Mouse (Mus musculus): Measurements from ENCODE around the gene Crxos. TPM values are rescaled to one million over a fixed set of nuclear protein-coding genes. Genes with fewer than 3 reads are reported as not detected.

The Crxos gene
- polyA plus RNA-seq, 1 experiment, result not detected

GRCm38 (mm10) chr7:15918371-15918770 is 36.0 kb downstream of the Crxos start:
- no peak overlapping the region for H3K4me3 ChIP-seq (ENCODE audit: insufficient read depth, low read length)
- no peak for TF ChIP-seq POLR2A (IDR thresholded peaks at IDR 0.05; ENCODE audit: borderline replicate concordance, low read depth, low read length)
- no peak for TF ChIP-seq CTCF (IDR thresholded peaks at IDR 0.05; ENCODE audit: low read depth, low read length)
- peaks cover 10% of the 10 kb centered on the region for H3K4me1 ChIP-seq (ENCODE audit: control insufficient read depth, insufficient read depth, low read length)
- H3K27ac ChIP-seq (ENCODE audit: insufficient read depth, low read depth, low read length), result no peak overlapping the region

DNA sequence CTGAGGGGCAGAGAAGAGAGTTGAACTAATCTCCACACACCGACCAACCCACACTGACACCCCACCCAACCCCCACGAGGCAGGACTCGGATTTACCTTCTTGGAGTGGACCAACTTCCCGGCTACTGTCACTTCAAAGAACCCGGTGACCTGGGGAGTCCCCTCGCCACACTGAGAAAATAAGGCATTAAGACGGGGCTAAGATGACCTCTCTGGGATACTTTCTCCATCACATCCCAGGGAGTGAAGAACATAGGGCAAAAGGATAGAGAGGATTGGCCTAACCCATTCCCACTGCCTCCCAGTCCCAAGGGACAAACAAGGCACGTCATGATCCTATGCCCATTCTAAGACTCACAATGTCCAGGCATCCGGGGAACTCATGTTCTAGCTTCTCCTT is 37.5 kb downstream of the Crxos start:
- H3K4me3 ChIP-seq (ENCODE audit: insufficient read depth, low read length), result no peak overlapping the region
- TF ChIP-seq CTCF (IDR thresholded peaks at IDR 0.05; ENCODE audit: low read depth, low read length) (no peak), POLR2A (IDR thresholded peaks at IDR 0.05; ENCODE audit: borderline replicate concordance, low read depth, low read length) (no peak)
- H3K4me1 ChIP-seq (ENCODE audit: control insufficient read depth, insufficient read depth, low read length), result peaks cover 10% of the 10 kb centered on the region
- no peak overlapping the region for H3K27ac ChIP-seq (ENCODE audit: insufficient read depth, low read depth, low read length)

DNA sequence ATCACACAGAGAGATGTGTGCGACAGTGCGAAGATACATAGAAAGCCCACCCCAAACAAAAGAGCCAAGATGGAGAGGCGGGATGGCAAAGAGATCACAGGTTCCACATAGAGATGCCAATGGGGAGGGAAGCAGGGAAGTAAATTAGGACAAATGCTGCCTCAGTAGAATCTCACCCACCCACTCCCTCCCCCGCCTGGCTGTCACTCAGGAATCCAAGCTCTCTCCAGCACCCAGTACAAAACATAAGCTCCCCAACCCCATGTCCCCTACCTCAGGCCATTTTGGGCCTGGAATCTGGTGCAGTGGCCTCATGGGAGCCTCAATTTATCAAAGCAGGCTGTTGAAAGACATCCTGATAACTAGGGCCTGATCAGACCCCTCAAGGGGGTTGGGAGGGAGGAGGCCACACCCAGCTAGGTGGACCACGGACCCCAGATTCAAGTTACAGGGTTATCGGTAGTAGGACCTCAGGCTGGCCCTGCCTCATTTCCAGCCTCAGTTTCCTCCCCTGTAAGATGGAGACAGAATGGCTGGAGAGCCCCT is 38.3 kb downstream of the Crxos start:
- Histone ChIP-seq H3K4me3 (ENCODE audit: insufficient read depth, low read length) (peak overlapping the region; percentile 77), H3K27ac (ENCODE audit: insufficient read depth, low read depth, low read length) (no peak overlapping the region), H3K4me1 (ENCODE audit: control insufficient read depth, insufficient read depth, low read length) (peaks cover 10% of the 10 kb centered on the region)
- TF ChIP-seq CTCF (IDR thresholded peaks at IDR 0.05; ENCODE audit: low read depth, low read length), result no peak
- TF ChIP-seq POLR2A (IDR thresholded peaks at IDR 0.05; ENCODE audit: borderline replicate concordance, low read depth, low read length), result no peak

DNA sequence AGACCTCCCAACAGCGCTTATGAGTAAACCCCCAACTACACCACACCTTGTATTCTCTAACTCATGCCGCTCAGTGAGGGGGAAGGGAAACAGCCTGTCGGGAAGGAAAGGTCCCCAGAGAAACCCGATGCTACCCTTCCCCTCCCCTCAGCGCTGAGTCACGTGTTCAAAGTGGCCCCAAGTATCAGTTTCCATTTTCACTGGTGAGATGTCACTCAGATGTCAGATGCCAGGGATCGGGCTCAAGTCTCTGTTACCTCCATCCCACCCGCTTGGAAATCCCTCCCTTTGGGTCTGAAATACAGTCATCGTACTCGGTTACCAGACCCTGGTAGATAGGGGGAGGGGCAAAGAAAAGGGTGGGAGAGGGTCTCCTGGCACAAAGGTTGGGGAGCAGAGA is 39.4 kb downstream of the Crxos start:
- Histone ChIP-seq H3K4me1 (ENCODE audit: control insufficient read depth, insufficient read depth, low read length) (peaks cover 10% of the 10 kb centered on the region), H3K27ac (ENCODE audit: insufficient read depth, low read depth, low read length) (peak overlapping the region; percentile 6; the same call in 1 of the 2 replicates), H3K4me3 (ENCODE audit: insufficient read depth, low read length) (peak overlapping the region; percentile 77)
- no peak for TF ChIP-seq CTCF (IDR thresholded peaks at IDR 0.05; ENCODE audit: low read depth, low read length)
- no peak for TF ChIP-seq POLR2A (IDR thresholded peaks at IDR 0.05; ENCODE audit: borderline replicate concordance, low read depth, low read length)

GRCm38 (mm10) chr7:15922220-15922773 is 39.9 kb downstream of the Crxos start, which contains the start of gene Selenow:
Gene Selenow, minus strand, starts transcription at chr7:15922402.
- H3K4me3 ChIP-seq (ENCODE audit: insufficient read depth, low read length), result peak within 1 kb of the TSS; percentile 77
- peak within 1 kb of the TSS; percentile 61 for H3K27ac ChIP-seq (ENCODE audit: insufficient read depth, low read depth, low read length)
- peak; percentile 4; the same call in 1 of the 2 replicates for TF ChIP-seq POLR2A (IDR thresholded peaks at IDR 0.05; ENCODE audit: borderline replicate concordance, low read depth, low read length)
- TF ChIP-seq CTCF (IDR thresholded peaks at IDR 0.05; ENCODE audit: low read depth, low read length), result no peak

DNA sequence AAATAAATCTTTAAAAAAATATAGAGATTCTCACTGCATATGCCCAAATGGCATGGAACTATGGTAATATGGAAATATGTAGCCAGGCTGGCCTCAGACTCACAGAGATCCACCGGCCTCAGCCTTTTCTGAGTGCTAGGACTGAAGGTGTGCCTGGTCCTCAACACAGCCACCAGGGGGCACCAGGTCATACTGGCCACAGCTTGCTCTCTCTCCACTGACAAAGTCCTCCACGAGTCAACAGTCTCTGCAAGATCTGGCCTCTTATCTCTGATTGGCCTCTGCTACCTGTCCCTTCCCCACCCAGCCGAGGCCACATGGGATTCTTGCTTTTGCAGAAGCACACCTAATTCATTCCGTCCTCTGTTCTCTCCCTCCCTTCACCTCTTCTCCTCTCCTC is 47.5 kb downstream of the Crxos start:
- TF ChIP-seq CTCF (IDR thresholded peaks at IDR 0.05; ENCODE audit: low read depth, low read length), result peak; percentile 32
- no peak for TF ChIP-seq POLR2A (IDR thresholded peaks at IDR 0.05; ENCODE audit: borderline replicate concordance, low read depth, low read length)
- H3K4me1 ChIP-seq (ENCODE audit: control insufficient read depth, insufficient read depth, low read length), result no peaks in the 10 kb centered on the region
- H3K4me3 ChIP-seq (ENCODE audit: insufficient read depth, low read length), result no peak overlapping the region
- H3K27ac ChIP-seq (ENCODE audit: insufficient read depth, low read depth, low read length), result no peak overlapping the region

More at GRCm38 (mm10) chr7:15922220-15922773, 39.9 kb downstream of the Crxos start, which contains the start of gene Selenow:
- H3K4me1 ChIP-seq (ENCODE audit: control insufficient read depth, insufficient read depth, low read length), result peaks cover 10% of the 10 kb centered on the region

DNA sequence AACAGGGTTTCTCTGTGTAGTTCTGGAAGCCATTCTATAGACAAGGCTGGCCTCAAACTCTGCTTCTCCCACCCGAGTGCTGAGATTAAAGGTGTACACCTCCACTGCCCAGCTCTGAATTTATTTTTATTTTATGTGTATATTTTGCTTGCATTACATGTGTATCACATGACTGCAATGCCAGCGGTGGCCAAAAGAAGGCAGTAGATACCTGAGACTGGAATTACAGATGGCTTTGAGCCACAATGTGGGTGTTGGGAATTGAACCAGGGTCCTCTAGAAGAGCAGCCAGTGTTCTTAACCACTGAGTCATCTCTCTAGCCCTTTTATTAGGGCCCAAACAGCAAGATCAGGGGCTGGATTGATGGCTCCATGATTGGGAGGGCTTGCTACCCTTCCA is 48.1 kb downstream of the Crxos start:
- Histone ChIP-seq H3K27ac (ENCODE audit: insufficient read depth, low read depth, low read length) (no peak overlapping the region), H3K4me1 (ENCODE audit: control insufficient read depth, insufficient read depth, low read length) (no peaks in the 10 kb centered on the region), H3K4me3 (ENCODE audit: insufficient read depth, low read length) (no peak overlapping the region)
- TF ChIP-seq POLR2A (IDR thresholded peaks at IDR 0.05; ENCODE audit: borderline replicate concordance, low read depth, low read length) (no peak), CTCF (IDR thresholded peaks at IDR 0.05; ENCODE audit: low read depth, low read length) (no peak)

- Histone ChIP-seq H3K4me1 (ENCODE audit: control insufficient read depth, insufficient read depth, low read length) (no peaks in the 10 kb centered on the region), H3K4me3 (ENCODE audit: insufficient read depth, low read length) (no peak overlapping the region), H3K27ac (ENCODE audit: insufficient read depth, low read depth, low read length) (no peak overlapping the region)
- TF ChIP-seq POLR2A (IDR thresholded peaks at IDR 0.05; ENCODE audit: borderline replicate concordance, low read depth, low read length), result no peak
- TF ChIP-seq CTCF (IDR thresholded peaks at IDR 0.05; ENCODE audit: low read depth, low read length), result no peak
These were observed 49.2 kb downstream of the Crxos start for GRCm38 (mm10) chr7:15931635-15932034.

GRCm38 (mm10) chr7:15933437-15934359 is 51.3 kb downstream of the Crxos start:
- no peak overlapping the region for H3K4me3 ChIP-seq (ENCODE audit: insufficient read depth, low read length)
- H3K4me1 ChIP-seq (ENCODE audit: control insufficient read depth, insufficient read depth, low read length), result no peaks in the 10 kb centered on the region
- no peak overlapping the region for H3K27ac ChIP-seq (ENCODE audit: insufficient read depth, low read depth, low read length)
- TF ChIP-seq CTCF (IDR thresholded peaks at IDR 0.05; ENCODE audit: low read depth, low read length) (no peak), POLR2A (IDR thresholded peaks at IDR 0.05; ENCODE audit: borderline replicate concordance, low read depth, low read length) (no peak)
